Mouse (Mus musculus) lung, postnatal 14 days (tissue): Measurements from ENCODE around the gene Lgals3.
A peak's percentile ranks its signal among the peaks of the same experiment; 100 is the strongest.

Experiments
- DNase-seq: peaks from one replicate; pipeline ENCODE4 v3.0.0; 2021

Gene Lgals3

DNA sequence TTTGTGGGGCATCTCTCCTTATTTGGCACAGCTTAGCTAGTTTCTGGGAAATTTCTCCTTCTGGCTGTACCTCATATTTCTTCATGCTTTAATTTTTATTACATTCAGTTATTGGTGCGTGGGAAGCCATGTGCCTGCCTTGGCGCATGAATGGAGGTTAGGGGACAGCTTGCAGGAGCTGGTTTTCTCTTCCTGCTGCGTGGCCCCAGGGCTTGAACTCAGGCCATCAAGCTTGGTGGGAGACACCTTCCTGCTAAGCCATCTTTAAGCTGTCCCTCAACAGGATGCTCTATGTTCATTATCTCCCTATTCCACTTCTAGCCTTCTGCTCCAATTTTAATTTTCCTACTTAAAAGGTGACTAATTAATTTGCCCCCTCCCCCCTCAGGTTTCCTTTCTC lies 3.2 kb downstream of the Lgals3 start:
- DNase-seq: no peak

DNA sequence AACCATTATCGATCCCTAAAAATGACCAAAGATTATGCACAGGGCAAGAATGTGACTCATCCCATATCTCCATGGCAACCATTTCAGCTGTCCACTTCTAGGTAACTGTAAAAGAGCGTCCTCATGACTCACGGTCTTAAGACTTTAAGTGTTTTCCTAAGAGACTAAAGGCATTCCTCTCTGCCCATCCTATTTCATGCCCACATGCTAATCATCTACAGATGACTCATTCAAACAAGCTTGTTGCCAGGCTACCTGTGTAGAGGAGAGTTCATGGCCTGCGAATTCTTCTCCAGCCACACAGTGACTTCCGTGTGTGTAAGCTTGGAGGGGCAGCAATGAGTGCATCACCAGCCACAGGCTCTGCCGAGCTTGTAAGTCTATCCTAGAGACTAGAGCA lies 4.1 kb downstream of the Lgals3 start:
- DNase-seq: peak; percentile 31

DNA sequence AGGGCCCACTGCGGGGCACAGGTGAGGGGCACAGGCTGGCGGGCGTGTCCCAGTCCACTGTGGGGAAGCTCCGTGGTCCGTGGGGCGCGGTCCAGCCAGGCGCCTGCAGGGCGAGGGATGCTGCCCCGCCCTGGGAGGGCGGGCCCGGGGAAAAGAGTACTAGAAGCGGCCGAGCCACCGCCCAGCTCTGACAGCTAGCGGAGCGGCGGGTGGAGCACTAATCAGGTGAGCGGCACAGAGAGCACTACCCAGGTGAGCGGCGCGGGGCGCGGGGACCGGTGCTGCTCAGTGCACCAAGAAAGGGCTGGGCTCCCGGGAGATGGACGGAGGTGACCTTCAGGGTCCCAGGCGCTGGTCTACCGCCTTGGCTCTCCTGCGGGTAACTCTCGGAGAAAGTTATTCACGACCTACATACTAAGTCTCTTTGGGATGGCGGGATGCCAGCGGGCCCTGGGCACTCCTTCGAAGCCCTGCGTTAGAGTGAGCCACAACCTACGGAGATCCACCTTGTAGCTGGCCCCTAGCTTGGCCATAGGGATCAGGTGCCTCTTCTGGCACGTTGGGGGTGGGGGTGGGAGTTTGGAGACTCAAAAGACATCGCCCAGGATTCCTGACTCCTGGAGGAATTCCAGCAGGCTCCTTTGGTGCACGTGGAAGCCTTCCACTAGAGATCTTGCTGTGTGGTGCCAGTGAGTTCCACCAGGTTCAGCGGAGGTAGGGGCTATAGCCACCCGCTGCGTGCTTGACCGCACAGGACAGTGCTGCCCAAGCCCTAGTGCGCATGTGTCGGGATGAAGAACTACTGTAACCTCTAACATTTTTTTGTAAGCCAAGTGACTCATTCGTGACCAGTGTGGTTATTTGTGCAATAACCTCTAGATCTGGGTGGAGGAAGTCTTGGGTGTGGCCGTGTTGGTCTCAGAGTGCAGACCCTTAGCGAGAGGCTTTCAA lies 6.5 kb downstream of the Lgals3 start:
- peak; percentile 67 for DNase-seq

DNA sequence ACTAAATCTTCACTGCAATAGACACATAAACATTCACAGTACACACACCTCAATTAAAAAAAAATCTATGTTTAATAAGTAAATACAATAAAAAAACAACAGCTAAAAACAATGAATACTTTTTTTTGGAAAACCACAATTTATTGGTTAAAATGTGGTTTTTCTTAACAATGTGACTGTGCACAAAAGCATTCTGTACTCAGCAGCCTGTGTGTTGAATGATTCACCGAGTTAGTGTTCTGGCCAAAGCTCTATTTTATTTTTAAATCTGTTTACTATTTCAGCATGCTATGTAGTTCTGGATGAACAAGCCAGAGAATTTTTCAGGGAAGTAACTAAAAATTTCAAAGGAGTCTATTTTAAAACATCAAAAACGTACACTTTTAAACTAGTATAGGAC lies 9.0 kb downstream of the Lgals3 start:
- DNase-seq: no peak

DNA sequence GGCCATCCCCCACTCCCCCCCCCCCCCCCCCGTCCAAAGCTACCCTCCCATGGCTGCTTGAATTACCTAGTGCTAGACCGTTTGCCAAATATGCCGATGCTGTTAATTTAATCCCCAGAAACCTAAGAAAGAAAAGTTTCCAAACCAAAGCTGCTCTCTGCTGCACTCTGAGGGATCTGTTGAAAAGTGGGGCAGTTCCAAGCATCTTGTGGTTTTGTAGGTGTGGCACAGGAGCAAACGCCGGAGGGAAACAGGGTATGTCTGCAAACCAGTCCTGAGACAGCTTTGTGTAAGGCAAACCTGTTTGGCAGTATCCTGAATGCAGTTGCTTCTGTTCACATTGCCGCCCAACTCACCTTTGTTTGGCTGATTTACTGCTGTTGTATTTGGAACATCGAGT lies 10.8 kb downstream of the Lgals3 start:
- no peak for DNase-seq

DNA sequence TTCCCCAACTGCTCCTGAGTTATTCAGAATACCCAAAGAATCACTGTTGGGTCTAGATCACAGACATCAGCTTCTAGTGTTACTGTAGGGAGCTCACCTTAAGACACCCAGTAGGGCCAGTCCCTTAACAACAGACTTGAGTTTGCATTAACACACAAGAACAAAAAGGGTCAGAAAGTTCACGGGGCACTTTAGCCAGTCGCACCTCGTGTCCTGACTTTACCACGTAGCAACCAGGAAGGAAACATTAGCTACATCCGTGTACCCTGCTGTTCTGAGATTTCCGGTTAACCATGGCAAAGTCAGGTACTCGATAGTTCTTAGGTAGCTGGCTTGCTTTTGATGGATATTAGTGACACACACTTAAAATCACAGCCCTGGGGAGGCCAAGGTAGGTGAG lies 16.4 kb downstream of the Lgals3 start:
- DNase-seq: no peak

DNA sequence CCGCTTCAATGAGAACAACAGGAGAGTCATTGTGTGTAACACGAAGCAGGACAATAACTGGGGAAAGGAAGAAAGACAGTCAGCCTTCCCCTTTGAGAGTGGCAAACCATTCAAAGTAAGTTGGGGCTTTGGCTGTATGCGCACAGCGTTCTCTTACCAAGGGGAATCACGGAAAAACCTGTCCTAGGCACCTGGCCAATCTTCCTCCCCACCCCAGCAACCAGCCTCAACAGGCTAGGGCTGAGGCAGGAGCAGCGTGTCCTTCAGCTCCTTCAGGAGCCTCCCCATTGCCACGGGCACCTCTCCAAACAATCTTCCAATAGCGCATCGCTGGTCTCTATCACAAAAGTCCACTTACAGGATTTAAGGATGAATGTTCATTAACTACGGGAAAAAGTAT lies 17.1 kb downstream of the Lgals3 start:
- DNase-seq: no peak

DNA sequence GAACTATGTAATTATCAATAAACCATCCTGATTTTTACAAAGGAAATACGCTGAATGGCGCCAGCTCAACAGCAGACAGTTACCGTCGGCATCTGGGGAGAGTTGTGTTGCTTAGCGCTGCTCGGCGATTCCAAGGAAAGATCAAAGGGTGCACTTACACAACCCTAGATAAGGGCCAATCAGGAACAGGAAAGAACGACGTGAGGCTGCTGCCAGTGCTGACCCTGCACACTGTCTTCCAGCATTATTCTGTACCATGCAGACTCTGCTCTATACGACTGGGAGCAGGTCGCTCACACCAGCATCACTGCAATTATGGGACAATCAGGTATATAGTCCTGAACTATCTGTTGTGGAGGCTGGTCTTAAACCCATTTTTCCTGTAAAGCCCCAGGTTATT lies 18.6 kb downstream of the Lgals3 start:
- DNase-seq: no peak

DNA sequence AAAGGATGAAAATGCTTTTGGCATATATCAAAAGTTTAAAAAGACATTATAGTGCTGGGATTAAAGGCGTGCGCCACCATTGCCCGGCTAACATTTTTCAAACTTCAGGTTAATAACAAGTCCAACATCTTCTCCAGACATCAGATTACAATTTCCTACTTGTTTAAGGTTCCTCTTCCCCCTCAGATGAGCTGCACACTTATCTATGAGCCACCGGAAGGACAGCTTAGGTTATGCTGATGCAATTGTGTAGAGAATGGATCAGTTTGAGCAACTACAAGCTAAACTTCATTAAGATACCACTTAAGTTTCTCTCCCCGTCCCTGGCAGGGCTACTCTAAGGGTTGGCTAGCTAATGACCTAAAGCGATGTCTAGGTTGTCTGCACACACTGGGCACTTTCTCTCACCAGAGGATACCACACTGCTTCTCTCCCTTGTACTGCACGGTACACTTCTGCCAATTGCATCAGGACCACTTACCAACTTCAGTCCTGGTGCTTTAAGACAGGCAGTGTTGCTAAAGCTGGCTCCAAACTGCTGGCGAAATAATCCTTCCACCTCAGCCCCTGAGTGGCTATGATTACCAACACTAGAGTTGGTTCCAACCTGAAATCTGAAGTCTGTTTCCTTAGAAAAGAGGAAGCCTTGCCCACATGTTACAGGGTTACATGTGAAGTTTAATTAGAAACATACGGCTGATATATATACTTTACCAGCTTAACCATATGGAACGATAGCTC lies 26.0 kb downstream of the Lgals3 start:
- no peak for DNase-seq

DNA sequence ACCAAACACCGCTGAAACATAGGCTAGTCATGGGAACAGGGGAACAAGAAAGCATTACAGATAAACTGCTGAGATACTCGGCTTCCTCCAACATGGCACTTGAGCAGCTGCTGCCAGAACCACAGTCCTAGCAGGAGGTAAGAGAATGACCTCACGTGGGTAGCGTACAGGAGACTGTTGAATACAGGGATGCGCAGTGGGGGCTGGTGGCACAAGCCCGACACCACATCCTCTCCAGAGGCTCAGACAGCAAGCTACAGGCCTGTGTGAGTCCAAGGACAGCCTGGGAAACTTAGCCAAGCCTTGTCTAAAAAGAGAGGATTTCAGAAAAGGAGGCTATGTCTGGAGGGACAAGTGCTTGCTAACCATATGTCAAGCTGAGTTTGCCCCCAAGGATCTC lies 27.5 kb downstream of the Lgals3 start:
- no peak for DNase-seq

DNA sequence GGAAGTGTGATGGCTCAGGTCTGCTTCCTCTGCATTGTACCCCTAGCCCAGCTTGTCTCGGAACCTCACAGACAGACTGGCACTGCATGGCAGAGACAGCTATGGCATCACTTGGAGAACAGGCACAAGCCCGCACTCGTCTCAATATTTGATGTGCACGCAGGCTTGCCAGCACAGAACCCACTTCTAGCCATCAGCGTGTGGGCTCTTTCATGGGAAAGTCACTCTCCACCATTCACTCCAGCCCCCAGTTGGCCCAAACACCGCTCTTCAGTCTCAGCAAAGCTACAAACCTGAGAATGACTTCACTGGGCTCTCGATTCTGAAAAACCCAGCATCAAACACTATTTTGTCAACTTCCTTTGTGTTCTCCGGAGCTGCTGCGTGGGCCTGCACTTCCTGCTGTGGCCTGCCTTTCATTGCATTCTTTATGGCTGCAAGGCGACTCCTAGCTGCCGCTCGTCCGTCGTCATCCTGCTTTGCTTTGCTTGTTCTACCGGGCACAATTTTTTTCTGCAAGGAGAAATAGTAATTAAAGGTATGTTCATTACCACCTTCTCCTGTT lies 28.0 kb downstream of the Lgals3 start:
- peak; percentile 13 for DNase-seq

DNA sequence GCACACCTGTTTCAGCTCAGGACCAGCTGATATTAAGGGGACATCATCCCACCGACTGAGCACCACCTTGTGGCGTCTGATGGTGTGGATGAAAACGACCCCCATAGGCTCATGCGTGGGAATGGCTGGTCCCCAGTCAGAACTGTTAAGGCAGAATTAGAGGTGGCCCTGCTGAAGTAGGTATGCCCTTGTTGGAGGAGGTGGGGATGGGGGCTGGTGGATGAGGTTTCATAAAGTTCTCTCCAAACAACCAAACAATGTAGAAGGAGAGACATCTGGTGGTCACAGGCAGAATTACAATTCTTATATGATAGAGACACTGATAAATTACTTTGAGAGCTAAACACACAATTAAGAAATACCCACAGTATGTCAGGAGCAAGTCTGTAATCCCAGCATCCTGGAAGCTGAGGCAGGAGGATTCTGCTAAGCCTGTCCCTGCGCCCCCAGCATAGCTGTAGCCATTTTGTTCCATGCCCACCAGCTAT lies 28.7 kb downstream of the Lgals3 start:
- DNase-seq: peak; percentile 49

DNA sequence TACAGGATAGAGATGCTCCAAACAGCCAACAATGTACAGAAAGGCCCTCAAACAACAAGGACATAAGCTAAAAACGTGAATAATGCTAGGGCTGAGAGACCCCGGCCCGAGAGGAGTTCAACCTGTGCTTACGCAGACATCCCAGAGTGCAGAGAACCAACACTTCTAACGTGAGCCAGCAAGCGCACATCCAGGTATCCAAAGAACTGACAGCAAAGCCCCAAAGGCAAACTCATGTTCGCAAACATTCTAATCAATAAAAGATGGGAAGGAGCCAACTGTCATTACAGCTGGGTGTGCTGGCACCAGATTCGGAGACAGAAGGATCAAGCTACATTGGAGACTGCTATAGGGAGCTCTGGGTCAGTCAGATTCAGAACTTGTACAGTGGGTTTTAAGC lies 35.2 kb downstream of the Lgals3 start:
- no peak for DNase-seq

DNA sequence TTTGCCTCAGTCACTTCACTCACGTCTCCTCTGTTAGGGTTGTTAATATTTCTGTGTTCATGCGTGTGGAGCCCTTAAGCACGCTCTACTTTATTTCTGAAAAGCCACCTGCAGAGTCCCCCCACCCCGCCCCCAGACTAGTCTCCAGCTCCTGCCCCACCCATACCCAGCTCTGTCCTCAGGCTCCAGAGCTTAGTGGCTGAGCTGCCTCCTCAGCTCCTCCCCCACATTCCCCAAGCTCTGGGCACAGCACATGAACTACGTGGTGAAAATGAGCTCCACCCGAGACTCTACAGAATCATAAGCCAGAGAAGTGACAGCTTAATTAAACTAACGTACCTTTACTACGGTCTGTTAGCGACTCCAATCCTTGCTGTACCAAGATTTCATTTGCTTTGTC lies 38.4 kb downstream of the Lgals3 start:
- DNase-seq: no peak

DNA sequence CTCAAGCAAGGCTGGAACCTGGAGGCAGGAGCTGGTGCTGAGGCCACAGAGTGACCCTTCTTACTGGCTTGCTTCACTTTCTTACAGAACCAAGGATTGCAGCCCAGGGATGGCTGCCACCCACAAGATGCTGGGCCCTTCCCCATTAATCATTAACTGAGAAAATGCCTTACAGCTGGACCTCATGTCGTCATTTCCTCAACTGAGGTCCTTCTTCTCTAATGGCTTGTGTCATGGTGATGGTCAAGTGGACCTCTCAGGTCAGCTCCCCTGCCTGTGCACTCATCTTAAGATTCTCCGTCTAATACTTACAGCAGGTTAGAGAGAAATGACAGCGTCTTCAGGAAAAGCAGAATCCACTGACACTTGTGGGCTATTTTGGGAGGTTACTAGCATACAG lies 49.8 kb downstream of the Lgals3 start:
- DNase-seq: no peak

DNA sequence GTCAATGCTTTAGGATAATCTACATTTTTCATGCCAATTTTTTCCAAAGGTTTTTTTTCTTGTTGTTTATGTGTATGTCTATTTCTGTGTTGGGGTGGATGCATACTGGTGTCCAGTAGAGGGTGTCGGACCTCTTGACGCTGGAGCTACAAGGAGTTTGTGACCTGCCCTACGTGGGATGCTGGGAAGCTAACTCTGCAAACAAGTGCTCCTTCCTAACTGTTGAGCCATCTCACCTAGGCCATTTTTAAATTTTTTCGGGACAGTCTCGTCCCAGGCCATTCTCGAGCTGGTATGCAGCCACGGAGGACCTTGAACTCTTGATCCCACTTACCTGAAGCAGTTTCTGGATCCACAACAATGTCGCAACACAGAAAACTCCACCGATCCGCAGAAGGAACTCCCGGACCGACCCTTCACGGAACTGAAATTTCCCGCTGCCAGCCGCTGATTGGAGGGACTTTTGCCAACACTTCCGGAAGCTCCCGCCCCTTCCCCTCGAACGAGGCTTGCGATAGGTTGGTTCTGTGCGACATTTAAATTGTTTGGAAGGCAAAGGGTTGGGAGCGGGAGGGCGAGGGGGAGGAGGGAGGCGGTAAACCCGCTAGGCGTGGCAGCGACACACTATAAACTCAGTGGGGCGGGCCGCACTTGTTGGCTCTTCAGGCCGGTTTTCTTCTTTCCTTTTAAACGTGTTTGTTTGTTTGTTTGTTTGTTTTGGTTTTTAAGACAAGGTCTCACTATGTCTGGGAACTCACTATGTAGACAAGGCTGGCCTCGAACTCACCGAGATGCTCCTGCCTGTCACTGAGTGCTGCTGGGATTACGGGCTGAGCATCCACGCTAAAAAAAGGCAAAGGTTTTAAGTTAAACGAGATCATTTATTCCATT lies 50.5 kb downstream of the Lgals3 start, which contains the start of gene Dlgap5:
TSS of gene Dlgap5 (minus strand) at position 633 of the 891 bp plus-strand sequence.
- peak; percentile 91 for DNase-seq

DNA sequence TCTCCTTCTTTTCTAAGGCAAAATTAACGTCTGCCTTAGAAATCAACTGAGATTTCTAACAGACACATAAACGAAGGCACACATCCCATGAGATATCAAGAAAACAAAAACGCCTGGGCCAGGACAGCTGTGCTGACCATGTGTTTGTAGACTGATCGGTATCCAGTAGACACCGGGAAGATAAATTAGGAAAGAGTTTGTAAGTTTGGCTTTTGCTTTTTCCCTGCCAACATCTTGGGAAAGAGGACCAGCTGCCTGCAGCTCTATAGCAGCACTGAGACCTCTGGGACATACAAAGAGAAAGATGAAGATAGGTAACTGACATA lies 51.1 kb downstream of the Lgals3 start:
- DNase-seq: no peak

DNA sequence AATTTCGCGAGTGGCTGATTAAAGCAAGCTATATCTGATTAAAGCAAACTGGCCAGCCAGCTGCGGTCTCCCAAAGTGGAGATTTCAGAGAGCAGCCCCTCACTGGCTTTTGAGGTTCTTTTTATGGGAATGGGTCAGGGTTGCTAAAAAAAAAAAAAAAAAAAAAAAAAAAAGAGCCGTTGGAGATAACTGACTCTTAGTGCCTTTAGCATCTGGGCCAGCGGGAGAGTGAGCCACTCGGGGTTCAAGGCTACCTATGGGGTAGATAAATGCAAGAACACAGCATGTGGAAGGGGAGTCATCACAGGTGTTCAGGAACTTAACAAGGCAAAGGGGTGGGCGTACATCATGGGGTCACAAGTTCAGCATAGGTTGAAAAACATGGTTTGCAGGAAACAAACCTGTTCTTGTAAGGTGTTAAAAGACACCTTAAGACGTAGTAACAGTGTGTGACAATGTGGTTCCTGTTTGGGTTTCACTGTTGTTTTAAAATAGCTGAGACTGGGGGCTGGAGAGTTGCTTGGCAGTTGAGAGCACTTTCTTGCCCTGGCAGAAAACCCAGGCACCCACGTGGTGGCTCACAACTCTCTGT lies 51.6 kb downstream of the Lgals3 start:
- no peak for DNase-seq

DNA sequence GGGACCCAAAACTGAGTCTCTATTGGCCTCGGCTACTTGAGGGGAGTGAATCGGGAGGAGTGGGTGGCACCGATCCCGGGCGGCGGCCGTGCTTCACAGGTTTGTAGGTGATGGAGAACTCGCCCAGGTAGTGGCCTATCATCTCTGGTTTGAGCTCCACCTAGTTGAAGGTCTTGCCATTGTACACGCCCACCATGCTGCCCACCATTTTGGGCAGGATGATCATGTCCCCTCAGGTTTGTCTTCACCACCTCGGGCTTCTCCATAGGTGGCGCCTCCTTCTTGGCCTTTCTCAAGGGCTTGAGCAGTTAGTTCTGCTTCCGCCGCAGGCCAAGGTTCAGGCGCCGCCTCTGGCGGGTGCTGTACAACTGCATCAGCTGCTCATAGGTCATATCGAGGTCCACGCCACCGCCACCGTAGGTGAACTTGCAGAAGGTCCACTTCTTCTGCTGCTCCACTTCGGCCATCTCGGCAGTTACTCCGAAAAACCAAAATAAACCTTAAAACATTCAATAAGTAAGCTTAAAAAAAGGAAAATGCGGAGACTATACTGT lies 52.2 kb downstream of the Lgals3 start:
- no peak for DNase-seq

DNA sequence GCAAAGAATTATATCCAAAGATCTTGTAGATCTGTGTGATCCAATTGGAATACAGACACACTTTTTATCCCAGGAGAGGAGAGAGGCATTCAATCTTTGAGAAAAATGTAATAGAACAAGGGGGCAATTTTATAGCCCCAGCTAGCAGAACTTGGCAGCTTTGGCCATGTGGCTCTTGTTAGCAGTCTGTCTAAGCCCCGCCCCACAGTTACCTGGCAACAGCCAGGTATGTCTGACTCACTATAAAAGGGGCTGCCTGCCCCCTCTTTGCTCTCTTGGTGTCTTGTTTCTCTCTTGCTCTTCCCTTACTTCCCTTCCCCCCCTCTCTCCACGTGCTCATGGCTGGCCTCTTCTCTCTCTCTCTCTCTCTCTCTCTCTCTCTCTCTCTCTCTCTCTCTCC lies 54.1 kb downstream of the Lgals3 start:
- no peak for DNase-seq

DNA sequence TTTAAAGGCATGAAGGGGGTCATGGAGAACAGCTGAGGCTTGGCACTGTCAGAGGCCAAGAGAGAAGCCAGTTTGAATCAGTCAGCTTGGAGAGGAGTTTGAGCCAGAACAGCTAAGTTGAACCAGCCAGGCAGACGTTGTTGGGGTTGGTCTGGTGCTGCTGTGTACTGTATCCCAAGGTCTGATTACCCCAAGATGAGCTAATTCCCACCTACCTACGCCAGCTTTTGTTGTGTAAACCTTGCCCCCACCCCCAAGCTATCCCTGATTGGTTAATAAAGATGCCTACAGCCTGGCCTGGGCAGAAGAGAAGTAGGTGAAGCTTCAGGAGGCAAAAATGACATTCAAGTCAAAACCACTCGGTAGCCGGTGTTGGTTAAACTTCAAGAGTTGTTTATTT lies 54.9 kb downstream of the Lgals3 start:
- no peak for DNase-seq

DNA sequence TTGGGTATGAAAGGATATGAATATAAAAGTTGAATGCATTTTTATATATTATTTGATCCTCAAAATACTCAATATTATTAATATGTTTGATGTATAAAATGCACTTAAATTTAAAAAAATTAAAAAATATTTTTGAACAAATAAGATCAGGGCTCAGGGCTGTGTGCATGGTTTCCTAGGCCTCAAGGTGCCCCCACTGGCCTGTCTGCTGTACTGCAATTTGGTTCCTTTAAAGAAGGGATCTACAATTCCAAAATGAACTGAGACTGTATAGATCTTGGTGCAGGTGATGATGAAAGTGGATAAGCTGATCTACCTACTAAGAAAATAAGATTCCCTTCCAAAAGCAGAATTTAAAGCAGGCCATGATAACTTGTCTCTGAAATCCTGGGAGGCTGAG lies 65.4 kb downstream of the Lgals3 start:
- no peak for DNase-seq
